Mouse (Mus musculus) hindbrain, postnatal 0 days (tissue): ENCODE results near the gene Pigu. TPM values are rescaled to one million over a fixed set of nuclear protein-coding genes. Genes with fewer than 3 reads are reported as not detected.

Experiments
- ATAC-seq: fragments of 200-750 bp; cut with Nextera tagmentation; 2 replicates; pipeline ENCODE4 v1.8.0; 2017; ENCODE audit warnings: mild to moderate bottlenecking, moderate TSS enrichment, moderate library complexity
- DNase-seq: peaks from one replicate; pipeline ENCODE4 v3.0.0-alpha.2; 2015; ENCODE audit warnings: low spot score
- H3K27ac ChIP-seq: fragments of 300-500 bp; sonication (generic); 2 replicates; pipeline ENCODE4 v1.5.1; 2014; ENCODE audit warnings: mild to moderate bottlenecking
- H3K27me3 ChIP-seq: fragments of 300-500 bp; sonication (generic); 2 replicates; pipeline ENCODE4 v1.6.1; 2014; ENCODE audit warnings: low read length, mixed read lengths; ENCODE audit not compliant: insufficient read depth
- H3K36me3 ChIP-seq: fragments of 300-500 bp; sonication (generic); 2 replicates; pipeline ENCODE4 v1.6.1; 2014; ENCODE audit warnings: low read length, mixed read lengths; ENCODE audit not compliant: insufficient read depth
- H3K4me1 ChIP-seq: fragments of 300-500 bp; sonication (generic); 2 replicates; pipeline ENCODE4 v1.6.1; 2014; ENCODE audit warnings: antibody characterized with exemption, low read length, mixed read lengths; ENCODE audit not compliant: insufficient read depth
- H3K4me2 ChIP-seq: fragments of 300-500 bp; sonication (generic); 2 replicates; pipeline ENCODE4 v1.6.1; 2014; ENCODE audit warnings: low read depth, mild to moderate bottlenecking, low read length, moderate library complexity, mixed read lengths
- H3K4me3 ChIP-seq: fragments of 300-500 bp; sonication (generic); 2 replicates; pipeline ENCODE4 v1.5.1; 2014; ENCODE audit warnings: low read length
- H3K9ac ChIP-seq: fragments of 300-500 bp; sonication (generic); replicated peaks from 2 replicates; pipeline ENCODE4 v1.6.1; 2014; ENCODE audit warnings: mild to moderate bottlenecking, low read length, moderate library complexity, mixed read lengths
- H3K9me3 ChIP-seq: fragments of 300-500 bp; sonication (generic); 2 replicates; pipeline ENCODE4 v1.6.1; 2016; ENCODE audit warnings: low read length, mixed read lengths
- CTCF ChIP-seq: IDR thresholded peaks from 2 replicates; pipeline ENCODE4 v1.5.1; 2016; ENCODE audit warnings: antibody characterized with exemption, control low read depth, low read depth
- WGBS: fragments of 180-500 bp; shearing (Covaris S2); extraction: QIAGEN DNeasy Blood & Tissue Kit; methylation state at CpG from one replicate; pipeline ENCODE4 v1.1.7; 2014; 5-methylcytosine and 5-hydroxymethylcytosine counted together
- polyA plus RNA-seq: library from polyadenylated mRNA; unstranded; fragments of >200 nt; fragmentation: Nextera tagmentation; extraction: Ambion mirVana; gene quantifications from 2 replicates; pipeline ENCODE4 v1.2.1, GENCODE M21; 2015
- total RNA-seq: library from RNA; depleted of rRNA; stranded (reverse); fragments of >200 nt; gene quantifications from 2 replicates; pipeline ENCODE4 v1.2.3, GENCODE M21; 2014

Gene Pigu
- total and polyA plus RNA-seq, 2 experiments from 2014 or later, result 49.7 to 53.3 TPM

GRCm38 (mm10) chr2:155386534-155386899 is 29.3 kb upstream of the Pigu start:
- Histone ChIP-seq H3K4me1 (peaks cover 14% of the 10 kb centered on the region), H3K27ac (peak overlapping the region; percentile 32; the same call in 1 of the 2 replicates), H3K9ac (peak overlapping the region; percentile 38), H3K4me3 (no peak overlapping the region), H3K27me3 (no peaks in the 10 kb centered on the region), H3K4me2 (0 out of 2 replicates have a peak overlapping the region, but pooled peaks have one; percentile 16), H3K36me3 (peaks cover 28% of the 10 kb centered on the region), H3K9me3 (no peaks in the 10 kb centered on the region)
- no peak for TF ChIP-seq CTCF
- WGBS, result 22% methylated on average over 27 of the region's 27 CpGs
- ATAC-seq (no peak), DNase-seq (peak; percentile 17)

GRCm38 (mm10) chr2:155385731-155386533 is 28.7 kb upstream of the Pigu start:
- peak overlapping the region; percentile 38 for H3K9ac ChIP-seq
- no peaks in the 10 kb centered on the region for H3K9me3 ChIP-seq
- H3K27ac ChIP-seq, result peak overlapping the region; percentile 32; the same call in 1 of the 2 replicates
- no peaks in the 10 kb centered on the region for H3K27me3 ChIP-seq
- no peak overlapping the region for H3K4me3 ChIP-seq
- peak; percentile 5 for DNase-seq
- H3K4me2 ChIP-seq, result peak overlapping the region; percentile 17; the same call in 1 of the 2 replicates
- H3K4me1 ChIP-seq, result peaks cover 14% of the 10 kb centered on the region
- 41% methylated on average over 18 of the region's 18 CpGs for WGBS
- no peak for ATAC-seq
- TF ChIP-seq CTCF, result no peak
- H3K36me3 ChIP-seq, result peaks cover 28% of the 10 kb centered on the region

GRCm38 (mm10) chr2:155385090-155385489 is 27.9 kb upstream of the Pigu start:
- 22% methylated on average over 7 of the region's 7 CpGs for WGBS
- Histone ChIP-seq H3K9ac (no peak overlapping the region), H3K27me3 (no peaks in the 10 kb centered on the region), H3K27ac (no peak overlapping the region), H3K4me2 (peak overlapping the region; percentile 17; the same call in 1 of the 2 replicates), H3K36me3 (peaks cover 28% of the 10 kb centered on the region), H3K4me3 (no peak overlapping the region), H3K9me3 (no peaks in the 10 kb centered on the region), H3K4me1 (peaks cover 19% of the 10 kb centered on the region)
- peak; percentile 86 for TF ChIP-seq CTCF
- DNase-seq, result peak; percentile 89
- peak; percentile 30; the same call in 1 of the 2 replicates for ATAC-seq

GRCm38 (mm10) chr2:155382791-155383438 is 25.7 kb upstream of the Pigu start:
- H3K27ac ChIP-seq, result peak overlapping the region; percentile 100
- H3K27me3 ChIP-seq, result no peaks in the 10 kb centered on the region
- peaks cover 15% of the 10 kb centered on the region for H3K36me3 ChIP-seq
- peak overlapping the region; percentile 97 for H3K9ac ChIP-seq
- no peak for ATAC-seq
- peaks cover 19% of the 10 kb centered on the region for H3K4me1 ChIP-seq
- H3K9me3 ChIP-seq, result no peaks in the 10 kb centered on the region
- peak overlapping the region; percentile 87 for H3K4me3 ChIP-seq
- DNase-seq, result peak; percentile 29
- WGBS, result 67% methylated on average over 2 of the region's 2 CpGs
- TF ChIP-seq CTCF, result no peak; the same call in 1 of the 2 replicates
- H3K4me2 ChIP-seq, result peak overlapping the region; percentile 93

GRCm38 (mm10) chr2:155382332-155382700 is 25.1 kb upstream of the Pigu start:
- peak; percentile 55 for DNase-seq
- Histone ChIP-seq H3K36me3 (peaks cover 12% of the 10 kb centered on the region), H3K27me3 (no peaks in the 10 kb centered on the region), H3K9me3 (no peaks in the 10 kb centered on the region), H3K4me2 (peak overlapping the region; percentile 93), H3K27ac (peak overlapping the region; percentile 100), H3K4me1 (peaks cover 19% of the 10 kb centered on the region), H3K4me3 (peak overlapping the region; percentile 87), H3K9ac (peak overlapping the region; percentile 97)
- 17% methylated on average over 6 of the region's 6 CpGs for WGBS
- ATAC-seq, result peak; percentile 44
- 0 out of 2 replicates have a peak, but pooled peaks have one; percentile 5 for TF ChIP-seq CTCF

GRCm38 (mm10) chr2:155381643-155382331 is 24.6 kb upstream of the Pigu start:
- no peak for TF ChIP-seq CTCF
- Histone ChIP-seq H3K4me2 (peak overlapping the region; percentile 93), H3K4me3 (peak overlapping the region; percentile 87), H3K27me3 (no peaks in the 10 kb centered on the region), H3K36me3 (peaks cover 11% of the 10 kb centered on the region), H3K4me1 (peaks cover 19% of the 10 kb centered on the region), H3K9me3 (no peaks in the 10 kb centered on the region), H3K27ac (peak overlapping the region; percentile 100), H3K9ac (peak overlapping the region; percentile 97)
- DNase-seq, result peak; percentile 98
- peak; percentile 93 for ATAC-seq
- under 1% methylated on average over 56 of the region's 68 CpGs for WGBS
